Mouse (Mus musculus): ENCODE measurements around the gene Mark3.

Gene Mark3

DNA sequence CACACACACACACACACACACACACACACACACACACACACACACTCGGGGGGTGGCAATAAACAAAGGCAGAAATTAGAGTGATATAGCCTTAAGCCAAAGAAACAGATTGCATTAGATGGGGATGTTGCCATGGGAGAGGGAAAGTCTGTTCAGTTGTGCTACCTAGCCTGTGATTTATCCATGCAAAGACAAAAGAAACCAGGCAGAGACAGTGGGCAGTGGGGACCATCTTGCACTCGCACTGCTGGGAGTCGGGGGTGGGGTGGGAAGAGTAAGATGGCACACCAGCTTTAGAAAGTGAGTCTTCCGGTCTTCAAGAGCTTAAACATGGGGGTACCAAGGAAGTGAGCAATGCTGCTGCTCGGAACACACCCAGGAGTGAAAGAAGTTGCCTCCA is 14.0 kb upstream of the Mark3 start:
- DNase-seq (ENCODE audit: extremely low spot score), result no peak

GRCm38 (mm10) chr12:111562276-111562814 is 12.0 kb upstream of the Mark3 start:
- DNase-seq (ENCODE audit: extremely low spot score), result no peak

GRCm38 (mm10) chr12:111563076-111563629 is 11.2 kb upstream of the Mark3 start:
- no peak for DNase-seq (ENCODE audit: extremely low spot score)

- DNase-seq (ENCODE audit: extremely low spot score), result no peak
These were observed 9.0 kb upstream of the Mark3 start for GRCm38 (mm10) chr12:111565363-111565762.

DNA sequence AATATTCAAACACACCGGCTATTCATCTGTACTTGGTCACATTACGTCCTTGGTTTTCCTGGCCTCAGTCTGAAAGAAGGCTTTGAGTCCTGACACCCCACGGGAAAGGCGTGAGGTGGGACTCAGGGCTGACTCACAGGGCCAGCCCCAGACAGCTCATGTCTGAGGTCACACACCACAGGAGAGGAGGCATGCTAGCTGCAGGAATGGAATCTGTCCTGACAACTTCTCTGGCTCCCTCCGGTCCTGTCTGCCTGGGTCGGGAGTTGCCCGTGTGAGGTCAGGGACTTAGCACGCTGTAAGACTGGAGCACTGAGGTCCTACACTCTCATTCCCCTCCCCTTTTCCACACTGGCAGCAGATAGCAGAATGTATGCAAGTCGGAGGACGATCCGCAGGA is 5.5 kb upstream of the Mark3 start:
- no peak for DNase-seq (ENCODE audit: extremely low spot score)

DNA sequence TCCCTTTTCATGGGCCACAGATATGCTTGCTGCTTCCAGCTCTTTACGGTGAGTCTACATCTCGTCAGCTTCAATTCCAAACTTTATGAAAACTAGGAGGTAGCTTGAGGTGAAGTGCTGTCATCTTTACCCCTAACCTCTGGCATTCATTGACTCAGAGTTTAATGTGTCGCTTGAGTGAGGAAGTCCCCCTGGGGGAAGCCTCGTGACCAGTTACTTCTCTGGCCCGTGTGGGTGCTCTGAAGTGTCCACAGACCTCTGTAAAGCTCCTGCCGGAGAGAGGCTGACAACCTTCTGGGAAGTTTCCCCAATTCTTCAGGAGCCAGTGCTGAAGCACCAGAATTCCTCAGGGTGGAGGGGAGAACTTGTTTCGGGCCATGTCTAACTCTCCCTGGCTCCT is 1.9 kb upstream of the Mark3 start:
- DNase-seq (ENCODE audit: extremely low spot score), result no peak

GRCm38 (mm10) chr12:111573315-111573714 is 1.0 kb upstream of the Mark3 start:
- no peak for DNase-seq (ENCODE audit: extremely low spot score)

DNA sequence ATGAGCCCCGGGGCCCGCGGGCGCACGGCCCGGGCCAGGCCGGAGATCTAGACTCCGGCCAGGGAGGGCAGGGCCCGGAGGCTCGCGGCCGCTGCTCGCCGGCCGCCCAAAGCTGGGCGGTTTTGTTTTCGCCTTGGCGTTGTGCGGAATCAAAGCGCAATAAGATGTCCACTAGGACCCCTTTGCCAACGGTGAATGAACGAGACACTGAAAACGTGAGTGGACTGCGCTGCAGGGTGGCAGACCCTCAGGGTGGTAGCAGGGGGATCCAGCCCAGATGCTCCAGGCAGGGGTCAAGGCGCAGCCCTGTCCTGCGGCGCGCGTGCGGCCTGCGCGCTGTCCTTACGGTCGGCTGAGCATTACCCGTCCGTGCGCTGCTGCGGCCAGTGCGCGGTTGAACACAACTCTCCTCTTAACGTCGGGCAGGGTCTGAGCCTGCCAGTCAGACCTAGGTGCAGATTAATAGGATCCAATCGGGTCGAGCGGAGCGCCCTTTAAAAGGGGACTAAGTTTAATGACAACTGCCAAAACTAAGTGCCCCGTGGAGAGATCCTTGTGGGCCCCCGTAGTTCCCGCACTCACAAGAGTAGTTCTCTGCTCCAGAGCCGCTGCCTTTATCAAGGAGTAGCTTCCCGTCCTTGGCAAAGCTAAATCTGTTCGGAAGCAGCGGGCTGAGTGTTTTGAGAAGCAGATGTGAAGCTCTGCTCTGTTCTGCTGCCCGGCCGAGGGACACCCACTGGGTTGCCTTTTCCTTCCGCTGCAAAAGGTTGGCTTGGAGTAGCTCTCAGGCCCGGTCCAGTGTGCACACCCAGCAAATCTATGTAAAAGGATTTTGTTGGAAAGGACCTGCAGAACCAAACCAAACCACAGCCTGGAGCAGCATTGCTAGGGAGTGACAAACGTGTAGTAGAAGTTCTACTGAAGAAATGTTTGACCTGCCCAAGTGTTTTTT is 840 bp downstream of the Mark3 start:
- peak; percentile 48 for DNase-seq (ENCODE audit: extremely low spot score)

GRCm38 (mm10) chr12:111583058-111583457 is 8.7 kb downstream of the Mark3 start:
- DNase-seq (ENCODE audit: extremely low spot score), result no peak

DNA sequence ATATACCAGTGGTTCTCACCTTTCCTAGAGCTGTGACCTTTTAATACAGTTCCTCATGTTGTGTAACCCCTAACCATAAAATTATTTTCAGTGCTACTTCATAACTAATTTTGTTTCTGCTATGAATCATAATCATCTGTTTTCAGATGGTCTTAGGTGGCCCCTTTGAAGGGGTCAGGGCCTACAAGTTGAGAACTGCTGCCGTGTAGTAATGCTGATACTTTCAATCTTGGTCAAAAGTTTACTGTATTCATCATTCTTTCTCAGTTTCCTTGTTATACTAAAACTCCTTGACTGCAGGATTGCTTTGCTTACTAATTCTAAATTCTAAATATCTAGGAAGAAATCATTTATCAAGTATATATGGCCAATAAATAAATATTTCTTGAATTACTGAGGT is 10.1 kb downstream of the Mark3 start:
- DNase-seq (ENCODE audit: extremely low spot score), result no peak

- no peak for DNase-seq (ENCODE audit: extremely low spot score)
These were observed 12.9 kb downstream of the Mark3 start for GRCm38 (mm10) chr12:111587252-111587651.

DNA sequence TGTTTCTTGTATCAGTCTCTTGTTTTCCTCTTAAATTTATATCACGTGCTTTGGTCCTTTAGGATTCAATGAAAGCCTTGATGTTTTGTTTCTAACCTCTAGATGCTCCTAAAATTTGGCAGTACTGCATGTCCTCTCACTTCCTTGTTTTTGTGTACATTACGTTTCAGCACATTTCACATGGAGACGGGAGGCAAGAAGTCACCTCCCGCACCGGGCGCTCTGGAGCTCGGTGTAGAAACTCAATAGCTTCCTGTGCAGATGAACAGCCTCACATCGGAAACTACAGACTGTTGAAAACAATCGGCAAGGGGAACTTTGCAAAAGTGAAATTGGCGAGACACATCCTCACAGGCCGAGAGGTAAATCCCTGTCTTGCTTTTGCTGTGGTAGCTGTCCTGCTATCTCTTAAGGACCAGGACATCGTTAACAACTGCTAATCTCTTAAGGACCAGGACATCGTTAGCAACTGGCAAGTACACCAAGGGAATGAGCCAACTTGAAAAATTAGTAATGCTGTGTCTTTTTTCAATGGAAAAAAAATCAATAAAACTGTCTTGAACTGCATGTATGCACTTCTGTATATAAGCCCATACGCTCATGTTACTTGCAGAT is 18.2 kb downstream of the Mark3 start:
- no peak for DNase-seq (ENCODE audit: extremely low spot score)

GRCm38 (mm10) chr12:111593775-111594174 is 19.5 kb downstream of the Mark3 start:
- DNase-seq (ENCODE audit: extremely low spot score), result no peak

DNA sequence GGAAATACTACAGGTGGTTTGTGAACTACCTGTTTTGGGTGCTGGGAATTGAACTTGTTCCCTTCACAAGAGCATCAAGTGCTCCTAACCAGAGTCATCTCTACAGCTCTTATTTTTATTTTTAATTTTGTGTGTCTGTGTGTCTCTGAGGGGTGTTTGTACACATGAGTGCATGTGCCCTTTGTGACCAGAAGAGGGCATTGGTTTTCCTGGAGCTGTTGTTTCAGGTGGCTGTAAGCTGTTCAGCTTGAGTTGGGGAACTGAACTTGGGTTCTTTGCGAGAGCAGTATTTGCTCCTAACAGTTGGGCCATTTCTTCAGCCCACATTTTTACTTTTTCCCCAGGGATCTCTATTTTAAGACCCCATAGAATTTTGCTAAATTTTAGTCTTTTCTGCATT is 23.0 kb downstream of the Mark3 start:
- DNase-seq (ENCODE audit: extremely low spot score), result no peak

- DNase-seq (ENCODE audit: extremely low spot score), result no peak
These were observed 24.6 kb downstream of the Mark3 start for GRCm38 (mm10) chr12:111598902-111599301.

- no peak for DNase-seq (ENCODE audit: extremely low spot score)
These were observed 25.3 kb downstream of the Mark3 start for GRCm38 (mm10) chr12:111599640-111600039.

- DNase-seq (ENCODE audit: extremely low spot score), result no peak
These were observed 29.5 kb downstream of the Mark3 start for GRCm38 (mm10) chr12:111603871-111604270.

DNA sequence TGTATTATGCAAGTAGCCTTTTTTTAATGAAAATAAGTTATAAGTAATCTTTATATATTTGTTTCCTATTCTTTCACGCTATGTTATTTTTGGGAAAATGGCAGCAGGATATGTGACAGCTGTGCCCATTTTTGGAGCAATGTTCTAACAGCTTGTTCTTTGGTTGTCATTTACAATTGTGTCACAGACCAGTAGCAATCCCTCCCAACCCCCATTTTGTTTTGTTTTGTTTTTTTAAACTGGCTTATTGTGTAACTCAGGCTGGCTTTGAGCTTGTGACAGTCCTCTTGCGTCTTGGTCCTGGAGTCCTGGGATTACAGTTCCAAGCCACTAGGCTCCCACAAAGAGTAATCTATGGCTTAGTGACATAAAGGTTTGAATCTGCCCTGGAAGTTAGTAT is 31.3 kb downstream of the Mark3 start:
- DNase-seq (ENCODE audit: extremely low spot score), result no peak

GRCm38 (mm10) chr12:111608015-111608414 is 33.7 kb downstream of the Mark3 start:
- no peak for DNase-seq (ENCODE audit: extremely low spot score)

- DNase-seq (ENCODE audit: extremely low spot score), result no peak
These were observed 40.3 kb downstream of the Mark3 start for GRCm38 (mm10) chr12:111614475-111615141.

DNA sequence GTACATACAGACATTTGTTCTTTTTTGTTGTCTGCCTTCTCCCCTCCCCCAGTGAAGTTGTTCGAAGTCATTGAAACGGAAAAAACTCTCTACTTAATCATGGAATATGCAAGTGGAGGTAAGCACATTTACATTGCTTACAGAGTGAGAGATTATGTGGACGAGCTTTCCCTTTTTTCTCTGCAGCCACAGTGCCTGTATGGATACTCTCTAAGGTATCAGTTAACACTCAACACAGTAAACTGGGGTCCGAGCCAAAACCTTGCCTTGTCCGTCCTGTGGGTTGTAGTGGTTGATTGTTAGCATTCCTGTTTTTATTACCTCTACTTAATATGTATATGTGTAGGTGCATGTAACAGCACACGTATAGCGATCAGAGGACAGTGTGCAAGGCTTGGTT is 43.9 kb downstream of the Mark3 start:
- no peak for DNase-seq (ENCODE audit: extremely low spot score)

GRCm38 (mm10) chr12:111648061-111648645 is 73.8 kb downstream of the Mark3 start:
- DNase-seq (ENCODE audit: extremely low spot score), result peak; percentile 70

All from embryo, embryonic 9.5 days (tissue).